Mouse (Mus musculus): ENCODE data around the gene Ap3d1. TPM values are rescaled to one million over a fixed set of nuclear protein-coding genes. Genes with fewer than 3 reads are reported as not detected.
A peak's percentile ranks its signal among the peaks of the same experiment; 100 is the strongest.

Gene Ap3d1
- polyA plus RNA-seq, 1 experiment from 2014 or later: 102 TPM

DNA sequence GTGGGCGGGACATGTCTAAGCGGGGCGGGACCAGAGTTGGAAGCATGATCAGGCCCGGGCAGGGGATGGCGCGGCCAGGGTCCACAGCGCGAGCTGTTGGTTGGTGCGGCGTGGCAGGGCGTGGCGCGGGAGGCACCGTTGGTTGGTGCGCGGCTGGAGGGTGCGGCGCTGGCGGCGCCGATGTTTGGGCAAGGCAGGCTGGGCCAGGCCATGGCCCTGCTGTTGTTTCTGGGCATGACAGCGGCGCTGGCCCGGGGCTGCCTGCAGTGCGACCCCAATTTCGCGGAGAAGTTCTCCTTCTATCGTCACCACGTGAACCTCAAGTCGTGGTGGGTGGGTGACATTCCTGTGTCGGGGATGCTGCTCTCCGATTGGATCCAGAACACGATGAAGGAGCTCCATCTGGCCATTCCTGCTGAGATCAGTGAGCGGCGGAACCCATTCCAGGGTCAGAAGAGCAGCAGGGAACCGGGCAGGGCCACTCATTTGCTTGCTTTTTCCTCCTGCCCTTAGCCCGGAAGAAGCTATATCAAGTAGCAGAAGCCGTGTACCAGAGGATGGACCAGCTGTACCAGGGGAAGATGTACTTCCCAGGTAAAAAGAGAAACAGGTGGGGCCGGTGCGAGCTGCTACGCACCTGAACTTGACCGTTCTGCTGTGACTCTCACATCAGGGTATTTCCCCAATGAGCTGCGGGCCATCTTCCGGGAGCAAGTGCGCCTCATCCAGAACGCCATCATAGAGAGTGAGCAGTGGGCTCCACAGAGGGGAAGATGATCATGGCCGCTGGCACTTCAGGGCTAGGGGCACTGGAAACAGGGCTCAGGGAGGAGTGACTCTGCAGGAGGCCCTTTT is 39.3 kb downstream of the Ap3d1 start:
- Histone ChIP-seq H3K27ac (ENCODE audit: low read depth, low read length) (peak overlapping the region; percentile 82), H3K27me3 (replicated peaks; ENCODE audit: control insufficient read depth, insufficient read depth, low read length) (no peaks in the 10 kb centered on the region), H3K9me3 (ENCODE audit: control insufficient read depth, low read length) (no peaks in the 10 kb centered on the region), H3K4me1 (ENCODE audit: control insufficient read depth, insufficient read depth, low read depth, low read length) (peaks cover 40% of the 10 kb centered on the region), H3K4me2 (ENCODE audit: low read length) (peak overlapping the region; percentile 84), H3K4me3 (ENCODE audit: low read length) (peak overlapping the region; percentile 61), H3K36me3 (ENCODE audit: control insufficient read depth, insufficient read depth, low read length) (peaks cover 4% of the 10 kb centered on the region), H3K9ac (ENCODE audit: low read depth, low read length) (peak overlapping the region; percentile 77)
- peak; percentile 86 for ATAC-seq
- 1% methylated on average over 47 of the region's 47 CpGs for WGBS

DNA sequence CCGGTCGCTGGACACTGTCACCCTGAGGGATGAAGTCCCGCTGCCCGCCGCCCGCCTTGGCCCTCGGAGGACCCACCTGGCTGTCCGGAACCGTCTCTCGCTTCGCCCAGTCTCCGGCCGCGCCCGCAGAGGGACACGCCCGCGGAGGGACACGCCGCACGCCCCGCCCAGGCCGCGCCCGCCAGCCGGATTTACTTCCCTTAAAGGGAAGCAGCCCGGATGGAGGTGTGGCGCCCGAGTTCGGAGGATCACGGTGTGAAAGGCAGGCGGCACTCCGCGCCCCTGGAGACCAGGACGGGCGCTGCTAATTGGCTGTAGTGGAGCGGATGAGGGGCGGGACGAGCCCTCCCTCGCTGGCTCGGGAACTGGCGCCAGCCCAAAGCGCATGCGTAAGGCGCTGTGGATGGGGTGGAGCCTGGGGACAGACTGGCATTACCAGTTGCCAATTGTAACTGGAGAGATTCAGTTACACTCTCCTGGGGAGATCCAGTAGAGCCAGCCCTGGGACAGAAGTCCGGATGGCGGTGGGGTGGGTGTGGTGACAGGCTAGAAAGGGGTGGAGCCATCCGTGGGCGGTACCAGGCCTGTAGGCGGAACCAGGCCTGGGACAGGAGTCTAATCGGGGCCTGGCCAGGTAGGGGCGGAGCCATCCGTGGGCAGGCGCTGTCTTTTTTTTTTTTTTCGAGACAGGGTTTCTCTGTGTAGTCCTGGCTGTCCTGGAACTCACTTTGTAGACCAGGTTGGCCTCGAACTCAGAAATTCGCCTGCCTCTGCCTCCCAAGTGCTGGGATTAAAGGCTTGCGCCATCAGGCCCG is 40.1 kb downstream of the Ap3d1 start, which contains the start of the genes Mob3a and Izumo4:
TSS of gene Mob3a (minus strand) at position 257 of the 815 bp plus-strand sequence.
TSS of gene Izumo4 (plus strand) at position 464 of the 815 bp plus-strand sequence.
- no peaks in the 10 kb centered on the region for H3K27me3 ChIP-seq (replicated peaks; ENCODE audit: control insufficient read depth, insufficient read depth, low read length)
- 1% methylated on average over 58 of the region's 59 CpGs for WGBS
- H3K9ac ChIP-seq (ENCODE audit: low read depth, low read length): peak within 1 kb of the TSS; percentile 77
- ATAC-seq: peak; percentile 97
- 0 out of 2 replicates have a peak, but pooled peaks cover 2% of the 10 kb centered on the region for H3K36me3 ChIP-seq (ENCODE audit: control insufficient read depth, insufficient read depth, low read length)
- H3K4me2 ChIP-seq (ENCODE audit: low read length): peak within 1 kb of the TSS; percentile 84
- peaks cover 40% of the 10 kb centered on the region for H3K4me1 ChIP-seq (ENCODE audit: control insufficient read depth, insufficient read depth, low read depth, low read length)
- no peaks in the 10 kb centered on the region for H3K9me3 ChIP-seq (ENCODE audit: control insufficient read depth, low read length)
- H3K27ac ChIP-seq (ENCODE audit: low read depth, low read length): peak within 1 kb of the TSS; percentile 82
- H3K4me3 ChIP-seq (ENCODE audit: low read length): peak within 1 kb of the TSS; percentile 61

DNA sequence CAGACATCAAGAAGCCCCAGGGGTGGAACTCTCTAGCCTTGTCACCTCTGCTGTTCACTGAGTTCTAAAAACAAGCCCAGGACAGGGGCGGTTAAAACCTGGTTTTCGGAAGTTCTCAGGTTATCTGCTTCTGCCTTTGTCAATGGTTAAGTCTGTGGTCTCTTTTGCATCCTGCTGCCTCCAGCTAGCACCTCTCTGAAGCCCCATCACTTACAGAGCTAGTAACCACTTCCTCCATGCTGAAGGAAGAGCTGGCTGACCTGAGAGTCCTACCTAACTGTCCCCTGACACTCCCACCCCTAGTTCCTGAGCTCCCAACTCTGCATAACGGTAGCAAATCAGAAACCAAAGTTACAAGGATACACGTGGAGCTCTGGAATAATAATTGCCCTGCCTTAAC is 41.3 kb downstream of the Ap3d1 start:
- Histone ChIP-seq H3K27ac (ENCODE audit: low read depth, low read length) (no peak overlapping the region), H3K9ac (ENCODE audit: low read depth, low read length) (no peak overlapping the region), H3K4me3 (ENCODE audit: low read length) (peak overlapping the region; percentile 61), H3K27me3 (replicated peaks; ENCODE audit: control insufficient read depth, insufficient read depth, low read length) (no peaks in the 10 kb centered on the region), H3K9me3 (ENCODE audit: control insufficient read depth, low read length) (no peaks in the 10 kb centered on the region), H3K4me1 (ENCODE audit: control insufficient read depth, insufficient read depth, low read depth, low read length) (peaks cover 40% of the 10 kb centered on the region), H3K36me3 (ENCODE audit: control insufficient read depth, insufficient read depth, low read length) (no peaks in the 10 kb centered on the region), H3K4me2 (ENCODE audit: low read length) (peak overlapping the region; percentile 84)
- no peak for ATAC-seq
- WGBS: 50% methylated on average over 4 of the region's 4 CpGs

DNA sequence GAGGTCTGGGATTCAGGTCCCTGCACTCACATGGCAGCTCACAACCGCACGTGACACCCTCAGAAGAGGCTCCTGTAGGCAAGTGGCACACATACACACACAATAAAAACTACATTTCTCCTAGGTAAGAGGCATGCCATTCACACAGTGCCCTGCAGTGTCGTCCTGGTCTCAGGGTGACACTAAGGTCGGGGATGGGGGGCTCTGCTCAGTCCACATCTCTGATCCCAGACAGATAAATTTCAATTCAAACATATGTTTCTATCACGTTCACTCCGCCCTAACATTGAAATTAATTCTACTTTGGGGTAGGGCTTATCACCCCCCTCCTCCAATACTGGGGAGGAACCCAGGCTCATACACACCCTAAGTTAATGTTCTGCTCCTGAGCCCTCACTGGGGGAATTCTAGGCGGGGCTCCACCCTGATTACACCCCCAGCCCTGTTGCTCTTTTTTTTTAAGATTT is 42.0 kb downstream of the Ap3d1 start:
- H3K4me1 ChIP-seq (ENCODE audit: control insufficient read depth, insufficient read depth, low read depth, low read length): peaks cover 43% of the 10 kb centered on the region
- no peaks in the 10 kb centered on the region for H3K36me3 ChIP-seq (ENCODE audit: control insufficient read depth, insufficient read depth, low read length)
- no peaks in the 10 kb centered on the region for H3K9me3 ChIP-seq (ENCODE audit: control insufficient read depth, low read length)
- no peak overlapping the region for H3K27ac ChIP-seq (ENCODE audit: low read depth, low read length)
- ATAC-seq: no peak
- H3K4me3 ChIP-seq (ENCODE audit: low read length): no peak overlapping the region
- peak overlapping the region; percentile 18; the same call in 1 of the 2 replicates for H3K9ac ChIP-seq (ENCODE audit: low read depth, low read length)
- H3K27me3 ChIP-seq (replicated peaks; ENCODE audit: control insufficient read depth, insufficient read depth, low read length): no peaks in the 10 kb centered on the region
- peak overlapping the region; percentile 84; the same call in 1 of the 2 replicates for H3K4me2 ChIP-seq (ENCODE audit: low read length)
- WGBS: 85% methylated on average over 7 of the region's 7 CpGs

DNA sequence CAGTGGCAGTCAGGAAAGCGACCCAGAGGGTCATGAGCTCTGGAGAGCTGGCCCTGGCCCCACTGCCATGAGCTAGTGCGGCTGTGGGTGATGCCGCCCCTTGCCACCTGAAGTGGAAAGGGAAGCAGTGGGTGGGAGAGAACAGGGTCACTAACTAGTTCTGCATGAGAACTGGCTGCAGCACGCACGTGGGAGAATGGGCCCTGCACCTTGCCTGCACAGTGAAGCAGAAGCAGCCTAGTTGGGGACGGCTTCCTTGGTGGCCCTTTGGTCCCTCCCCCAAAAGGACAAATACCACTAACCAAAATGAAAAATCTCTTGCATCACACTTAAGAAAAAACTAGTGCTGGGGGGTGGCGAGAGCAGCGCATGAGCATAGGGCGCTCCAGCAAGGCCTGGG is 43.5 kb downstream of the Ap3d1 start:
- Histone ChIP-seq H3K27me3 (replicated peaks; ENCODE audit: control insufficient read depth, insufficient read depth, low read length) (no peaks in the 10 kb centered on the region), H3K4me2 (ENCODE audit: low read length) (no peak overlapping the region), H3K36me3 (ENCODE audit: control insufficient read depth, insufficient read depth, low read length) (no peaks in the 10 kb centered on the region), H3K4me1 (ENCODE audit: control insufficient read depth, insufficient read depth, low read depth, low read length) (peaks cover 35% of the 10 kb centered on the region), H3K27ac (ENCODE audit: low read depth, low read length) (no peak overlapping the region), H3K9me3 (ENCODE audit: control insufficient read depth, low read length) (no peaks in the 10 kb centered on the region), H3K4me3 (ENCODE audit: low read length) (no peak overlapping the region), H3K9ac (ENCODE audit: low read depth, low read length) (no peak overlapping the region)
- 93% methylated on average over 9 of the region's 9 CpGs for WGBS
- no peak for ATAC-seq

DNA sequence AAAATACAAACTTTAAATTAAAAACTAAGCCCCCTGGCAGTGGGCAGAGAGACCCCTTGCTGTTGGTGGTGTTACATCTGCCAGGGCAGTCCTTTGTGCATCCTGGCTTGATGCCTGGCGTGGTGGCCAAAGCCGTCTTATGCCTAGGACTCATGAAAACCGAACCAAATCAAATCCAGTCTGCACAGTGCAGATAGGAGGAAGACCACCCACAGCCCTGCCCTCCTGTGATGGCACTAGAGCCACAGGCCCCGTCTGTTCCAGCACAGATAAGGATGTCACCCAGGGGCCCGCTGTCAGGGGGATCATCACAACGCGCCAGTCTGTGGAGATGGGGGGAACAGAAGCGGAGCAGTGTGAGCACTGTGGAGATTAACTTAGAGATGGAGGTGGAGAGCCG is 44.3 kb downstream of the Ap3d1 start:
- Histone ChIP-seq H3K4me3 (ENCODE audit: low read length) (no peak overlapping the region), H3K36me3 (ENCODE audit: control insufficient read depth, insufficient read depth, low read length) (no peaks in the 10 kb centered on the region), H3K27ac (ENCODE audit: low read depth, low read length) (no peak overlapping the region), H3K4me1 (ENCODE audit: control insufficient read depth, insufficient read depth, low read depth, low read length) (peaks cover 27% of the 10 kb centered on the region), H3K9ac (ENCODE audit: low read depth, low read length) (no peak overlapping the region), H3K4me2 (ENCODE audit: low read length) (no peak overlapping the region), H3K9me3 (ENCODE audit: control insufficient read depth, low read length) (no peaks in the 10 kb centered on the region), H3K27me3 (replicated peaks; ENCODE audit: control insufficient read depth, insufficient read depth, low read length) (no peaks in the 10 kb centered on the region)
- 79% methylated on average over 9 of the region's 9 CpGs for WGBS
- ATAC-seq: no peak

DNA sequence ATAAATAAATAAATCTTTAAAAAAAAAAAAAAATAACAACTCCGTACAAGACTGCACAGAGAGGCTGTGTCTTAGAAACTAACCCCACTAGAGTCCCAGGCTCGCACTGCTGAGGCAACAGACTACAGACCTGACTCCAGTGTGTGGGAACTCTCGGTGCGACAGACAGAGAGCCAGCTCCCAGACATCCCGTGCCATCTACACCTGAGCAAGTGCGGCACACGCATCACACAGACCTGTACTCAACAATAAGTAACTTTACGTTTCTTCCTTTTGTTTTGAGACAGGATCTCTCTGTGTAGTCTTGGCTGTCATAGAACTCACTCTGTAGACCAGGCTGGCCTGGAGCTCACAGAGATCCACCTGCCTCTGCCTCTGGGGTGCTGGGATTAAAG is 44.7 kb downstream of the Ap3d1 start:
- H3K4me2 ChIP-seq (ENCODE audit: low read length): no peak overlapping the region
- no peaks in the 10 kb centered on the region for H3K36me3 ChIP-seq (ENCODE audit: control insufficient read depth, insufficient read depth, low read length)
- no peak overlapping the region for H3K27ac ChIP-seq (ENCODE audit: low read depth, low read length)
- no peak overlapping the region for H3K4me3 ChIP-seq (ENCODE audit: low read length)
- no peak overlapping the region for H3K9ac ChIP-seq (ENCODE audit: low read depth, low read length)
- peaks cover 27% of the 10 kb centered on the region for H3K4me1 ChIP-seq (ENCODE audit: control insufficient read depth, insufficient read depth, low read depth, low read length)
- 92% methylated on average over 8 of the region's 8 CpGs for WGBS
- no peak for ATAC-seq
- no peaks in the 10 kb centered on the region for H3K27me3 ChIP-seq (replicated peaks; ENCODE audit: control insufficient read depth, insufficient read depth, low read length)
- no peaks in the 10 kb centered on the region for H3K9me3 ChIP-seq (ENCODE audit: control insufficient read depth, low read length)

DNA sequence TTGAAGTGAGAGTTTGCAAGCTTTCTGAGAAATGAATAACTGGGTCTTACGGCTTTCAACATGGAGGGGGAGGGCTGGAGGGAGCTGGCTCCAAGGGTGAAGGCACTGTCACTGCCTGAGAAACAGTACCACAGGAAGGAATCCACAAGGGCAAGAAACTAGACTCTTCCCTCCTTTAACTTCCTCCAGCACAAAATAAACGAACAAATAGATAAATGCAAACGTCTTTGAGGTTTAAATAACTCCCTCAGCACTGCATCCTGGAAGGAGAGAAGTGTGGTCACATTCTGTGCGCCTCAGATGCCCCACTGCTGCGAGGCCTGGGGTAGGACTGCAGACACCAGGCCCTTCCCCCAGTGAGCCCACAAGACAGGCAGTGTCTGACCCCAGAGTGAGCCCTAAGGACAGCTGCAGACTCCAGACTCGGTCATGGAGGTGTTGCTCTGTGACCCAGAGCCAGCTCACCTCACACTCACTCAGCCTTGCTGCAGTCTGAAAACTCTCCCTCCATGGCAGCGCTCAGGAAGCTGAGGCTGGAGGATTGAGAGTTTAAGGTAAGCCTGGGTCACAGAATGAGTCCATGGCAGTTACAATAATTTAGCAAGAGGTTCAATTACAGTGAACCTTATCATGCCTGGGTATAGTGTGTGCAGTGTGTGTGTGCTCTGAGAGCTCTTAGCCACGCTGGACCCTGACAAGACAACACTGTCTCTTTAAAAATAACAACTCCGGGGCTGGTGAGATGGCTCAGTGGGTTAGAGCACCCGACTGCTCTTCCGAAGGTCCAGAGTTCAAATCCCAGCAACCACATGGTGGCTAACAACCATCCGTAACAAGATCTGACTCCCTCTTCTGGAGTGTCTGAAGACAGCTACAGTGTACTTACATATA is 45.3 kb downstream of the Ap3d1 start:
- no peak overlapping the region for H3K9ac ChIP-seq (ENCODE audit: low read depth, low read length)

More for the DNA sequence above, 45.3 kb downstream of the Ap3d1 start:
- Histone ChIP-seq H3K27ac (ENCODE audit: low read depth, low read length) (no peak overlapping the region), H3K4me3 (ENCODE audit: low read length) (no peak overlapping the region), H3K36me3 (ENCODE audit: control insufficient read depth, insufficient read depth, low read length) (no peaks in the 10 kb centered on the region), H3K27me3 (replicated peaks; ENCODE audit: control insufficient read depth, insufficient read depth, low read length) (no peaks in the 10 kb centered on the region), H3K9me3 (ENCODE audit: control insufficient read depth, low read length) (no peaks in the 10 kb centered on the region), H3K4me2 (ENCODE audit: low read length) (no peak overlapping the region), H3K4me1 (ENCODE audit: control insufficient read depth, insufficient read depth, low read depth, low read length) (peaks cover 27% of the 10 kb centered on the region)
- WGBS: 75% methylated on average over 11 of the region's 12 CpGs
- ATAC-seq: no peak
